Mouse (Mus musculus) adipose tissue, adult 10 weeks (tissue): ENCODE results near the gene Gm45233. TPM values are rescaled to one million over a fixed set of nuclear protein-coding genes. Genes with fewer than 3 reads are reported as not detected.

Experiments
- polyA plus RNA-seq: library from polyadenylated mRNA; stranded (reverse); fragments of 350-450 nt; fragmentation: Illumina TruSeq; extraction: RNeasy Lipid Tissue Mini Kit (QIAGEN cat#74804); gene quantifications from one replicate; pipeline ENCODE4 v1.2.3, GENCODE M21; 2014; ENCODE audit warnings: low read depth, low replicate concordance

The Gm45233 gene
- polyA plus RNA-seq: 0.97 TPM

DNA sequence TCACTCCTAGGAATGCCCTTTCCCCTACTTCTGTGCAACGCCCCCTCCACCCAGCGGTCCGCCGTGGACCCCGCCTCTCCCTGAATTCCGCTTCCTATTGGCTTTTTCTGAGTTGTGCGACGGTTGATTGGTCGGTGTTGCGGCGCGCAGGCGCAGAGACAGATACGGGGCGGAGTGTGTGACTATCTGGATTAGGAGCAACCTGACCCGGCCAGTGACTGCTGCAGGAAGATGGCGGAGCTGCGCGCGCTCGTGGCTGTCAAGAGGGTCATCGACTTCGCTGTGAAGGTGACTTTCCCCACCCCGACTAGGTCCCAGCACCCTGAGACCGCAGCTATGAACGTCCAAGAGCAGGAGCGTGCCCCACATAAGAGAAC lies at the start of gene Gm45233, which contains the start of gene Etfb:
Gm45233 (plus strand) TSS at position 212 of the 377 bp plus-strand sequence.
Etfb (plus strand) TSS at position 167 of the 377 bp plus-strand sequence.

DNA sequence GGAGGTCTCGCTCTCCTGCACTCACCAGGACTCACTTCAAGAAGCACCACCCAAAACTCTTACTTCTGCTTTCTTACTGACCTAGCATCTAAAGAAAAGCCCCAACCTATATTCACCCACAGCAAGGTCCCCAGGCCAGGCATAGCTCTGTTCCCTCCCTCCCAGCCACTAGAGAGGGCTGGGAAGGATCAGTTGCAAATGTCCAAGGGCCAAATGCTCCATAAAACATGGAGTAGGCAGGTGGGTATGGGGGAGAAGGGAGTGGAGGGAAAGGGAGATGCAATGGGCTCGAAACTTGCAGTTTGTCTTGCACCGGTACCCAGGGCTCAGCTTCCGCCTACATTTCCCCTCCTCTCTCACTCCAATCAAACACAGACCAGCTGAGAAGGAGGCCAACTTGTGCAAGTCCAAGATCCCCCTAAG lies 35.8 kb upstream of the Gm45233 start, which contains the start of gene Siglecg:
Siglecg (plus strand) TSS at position 74 of the 423 bp plus-strand sequence.

DNA sequence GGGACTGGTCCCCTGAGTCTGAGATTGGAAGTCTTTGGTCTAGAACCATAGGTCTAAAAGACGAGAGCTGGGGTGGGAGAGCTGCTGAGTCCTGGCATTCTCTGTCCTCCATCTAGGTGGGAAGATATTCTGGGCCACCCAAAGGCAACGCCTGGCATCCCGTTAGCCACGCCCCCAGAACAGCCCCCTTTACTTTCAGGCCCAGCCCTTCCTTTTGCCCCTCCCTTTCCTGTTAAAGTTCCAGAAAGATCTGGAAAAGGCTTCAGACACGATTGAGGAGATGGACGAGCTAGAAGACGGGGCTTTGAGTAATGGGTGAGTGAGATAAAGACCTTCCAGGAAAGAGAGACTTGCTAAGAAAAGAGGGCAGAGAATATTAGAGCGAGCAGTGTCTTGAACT lies 16.5 kb upstream of the Gm45233 start, which contains the start of gene Lim2:
Lim2 (plus strand) TSS at position 265 of the 400 bp plus-strand sequence.

DNA sequence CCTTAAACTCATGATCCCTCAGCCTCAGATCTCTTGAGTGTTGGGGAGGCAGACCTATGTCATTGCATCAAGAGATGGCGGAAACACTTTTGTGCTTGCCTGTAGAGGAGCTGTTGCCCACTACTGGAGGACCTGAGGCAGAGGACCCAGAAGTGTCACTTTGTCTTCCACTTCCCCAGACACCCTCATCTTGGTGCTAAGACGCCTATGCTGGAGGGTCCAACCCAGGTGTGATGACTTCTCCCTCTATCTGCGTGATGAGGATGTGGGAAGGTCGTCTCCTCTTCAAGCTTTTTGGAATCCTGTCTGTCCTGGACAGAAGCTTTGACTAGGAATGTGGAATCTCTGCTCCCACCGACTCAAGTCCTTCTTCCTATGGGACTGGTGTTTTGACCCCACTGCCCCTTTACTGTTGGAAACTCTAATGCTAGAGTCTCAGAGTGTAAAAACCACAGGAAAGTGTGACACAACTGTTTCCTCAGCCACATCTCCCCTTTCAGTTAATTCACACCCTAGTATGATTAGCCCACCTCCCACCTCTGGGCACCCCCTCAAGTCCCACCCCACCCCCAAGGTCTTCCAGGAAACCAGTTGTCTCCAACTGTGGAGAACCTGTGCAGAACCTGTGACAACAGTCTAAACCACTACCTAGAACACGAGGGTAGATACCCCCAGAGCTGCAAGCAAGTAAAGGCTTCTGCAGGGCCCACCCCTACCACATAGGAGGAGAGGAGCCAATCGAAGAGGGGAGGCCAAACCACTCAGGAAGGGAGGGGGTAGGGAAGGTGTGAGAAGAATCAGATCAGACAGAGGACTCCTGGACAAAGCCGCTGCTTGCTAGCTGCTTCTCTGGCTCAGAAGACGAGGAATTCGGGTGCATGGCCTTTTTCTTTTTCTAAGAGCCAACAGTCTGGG lies 7.3 kb upstream of the Gm45233 start, which contains the start of gene Nkg7:
Nkg7 (plus strand) TSS at position 733 of the 915 bp plus-strand sequence.

DNA sequence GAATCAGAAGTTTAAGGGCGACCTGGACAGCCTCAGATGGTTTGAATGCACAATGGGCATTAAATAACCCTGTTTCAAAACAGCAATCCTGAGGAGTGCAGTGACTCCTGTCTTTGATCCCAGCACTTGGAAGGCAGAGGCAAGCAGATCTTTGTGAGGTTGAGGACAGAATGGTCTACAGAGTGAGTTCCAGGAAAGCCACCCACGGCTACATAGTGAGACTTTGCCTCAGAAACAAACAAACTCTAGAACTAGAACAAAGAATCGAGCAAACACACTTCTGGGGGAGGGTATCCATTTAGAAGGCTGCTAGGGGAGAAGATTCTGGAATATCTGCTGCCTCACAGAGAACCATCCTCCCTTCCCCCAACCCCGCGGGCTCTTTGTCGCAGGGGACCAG lies 3.4 kb upstream of the Gm45233 start, which contains the start of gene Cldnd2:
Cldnd2 (plus strand) TSS at position 301 of the 400 bp plus-strand sequence.

DNA sequence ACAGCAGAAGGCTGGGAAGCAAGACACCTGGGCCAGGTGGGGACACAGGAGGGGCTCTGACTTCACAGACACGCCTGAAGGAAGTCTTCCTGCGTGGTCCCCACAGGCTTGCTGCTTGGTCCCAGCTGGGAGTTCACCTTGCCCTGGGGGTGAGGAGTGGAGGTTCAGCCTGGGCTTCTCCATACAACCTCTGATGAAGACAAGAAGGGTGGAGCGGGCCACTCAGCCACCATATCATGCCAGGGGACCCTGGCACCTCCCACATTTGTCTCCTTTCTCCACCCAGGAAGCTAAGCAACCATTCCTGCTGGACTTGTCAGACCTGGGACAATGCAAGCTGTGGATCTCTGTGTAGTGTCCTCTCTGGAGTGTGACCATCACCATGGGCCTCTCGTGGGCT lies 18.9 kb downstream of the Gm45233 start, which contains the start of gene Vsig10l:
Vsig10l (plus strand) TSS at position 301 of the 400 bp plus-strand sequence.

DNA sequence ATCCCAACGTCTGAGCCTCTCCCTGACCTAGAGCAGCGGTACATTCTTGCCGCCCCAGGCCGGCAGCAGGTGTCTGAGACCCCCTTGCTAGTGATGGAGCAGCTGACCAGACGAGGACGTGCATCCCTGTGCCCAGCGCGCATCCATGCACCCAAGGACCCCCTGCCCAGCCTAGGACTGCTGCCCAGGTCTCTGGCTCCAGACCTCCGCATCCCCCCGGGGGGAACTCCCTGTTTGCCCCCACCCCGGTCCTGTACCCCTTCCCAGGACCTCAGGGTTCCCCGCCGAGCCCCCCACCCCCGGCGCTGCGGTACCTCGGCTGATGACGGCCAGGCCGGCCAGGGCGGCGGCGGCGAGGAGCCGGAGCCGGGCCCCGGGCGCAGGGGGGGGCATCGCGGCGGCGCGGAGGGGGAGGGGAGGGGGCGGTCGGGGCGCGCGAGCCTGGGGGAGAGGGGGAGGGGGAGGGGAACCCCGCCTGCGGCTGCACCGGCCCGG lies 45.8 kb downstream of the Gm45233 start, which contains the start of gene Iglon5:
Iglon5 (minus strand) TSS at position 445 of the 495 bp plus-strand sequence.

Other genes starting within 250 kb of the Gm45233 start
- 14.3 TPM for gene Zfp715, start 130.8 kb upstream of the Gm45233 start, polyA plus RNA-seq
- 0.38 TPM for gene Siglecf, start 92.8 kb upstream of the Gm45233 start, polyA plus RNA-seq
- gene Siglecg, start 35.9 kb upstream of the Gm45233 start, polyA plus RNA-seq: 0.65 TPM
- gene Lim2, start 16.5 kb upstream of the Gm45233 start, polyA plus RNA-seq: not detected
- gene Nkg7, start 7.1 kb upstream of the Gm45233 start, polyA plus RNA-seq: 1.7 TPM
- 1.1 TPM for gene Cldnd2, start 3.3 kb upstream of the Gm45233 start, polyA plus RNA-seq
- 240 TPM for gene Etfb, start within 50 bp of the Gm45233 start, polyA plus RNA-seq
- gene Vsig10l, start 19.0 kb downstream of the Gm45233 start, polyA plus RNA-seq: 3.8 TPM
- gene Iglon5, start 45.9 kb downstream of the Gm45233 start, polyA plus RNA-seq: 1.0 TPM
- gene 4931406B18Rik, start 61.8 kb downstream of the Gm45233 start, polyA plus RNA-seq: 0.27 TPM
- 5.4 TPM for gene Cd33, start 100.3 kb downstream of the Gm45233 start, polyA plus RNA-seq
- 3.3 TPM for gene Zfp658, start 118.1 kb downstream of the Gm45233 start, polyA plus RNA-seq
- gene Zfp719, start 135.5 kb downstream of the Gm45233 start, polyA plus RNA-seq: 6.0 TPM
- not detected for gene Zfp819, start 163.0 kb downstream of the Gm45233 start, polyA plus RNA-seq
- not detected for gene Ceacam18, start 190.6 kb downstream of the Gm45233 start, polyA plus RNA-seq
- gene Siglece, start 216.0 kb downstream of the Gm45233 start, polyA plus RNA-seq: 1.9 TPM
- 9.8 TPM for gene Ctu1, start 227.9 kb downstream of the Gm45233 start, polyA plus RNA-seq
- 0.32 TPM for gene Klk14, start 246.3 kb downstream of the Gm45233 start, polyA plus RNA-seq